ENCODE assay signal across 8 mouse cellular contexts in the genomic region with DNA sequence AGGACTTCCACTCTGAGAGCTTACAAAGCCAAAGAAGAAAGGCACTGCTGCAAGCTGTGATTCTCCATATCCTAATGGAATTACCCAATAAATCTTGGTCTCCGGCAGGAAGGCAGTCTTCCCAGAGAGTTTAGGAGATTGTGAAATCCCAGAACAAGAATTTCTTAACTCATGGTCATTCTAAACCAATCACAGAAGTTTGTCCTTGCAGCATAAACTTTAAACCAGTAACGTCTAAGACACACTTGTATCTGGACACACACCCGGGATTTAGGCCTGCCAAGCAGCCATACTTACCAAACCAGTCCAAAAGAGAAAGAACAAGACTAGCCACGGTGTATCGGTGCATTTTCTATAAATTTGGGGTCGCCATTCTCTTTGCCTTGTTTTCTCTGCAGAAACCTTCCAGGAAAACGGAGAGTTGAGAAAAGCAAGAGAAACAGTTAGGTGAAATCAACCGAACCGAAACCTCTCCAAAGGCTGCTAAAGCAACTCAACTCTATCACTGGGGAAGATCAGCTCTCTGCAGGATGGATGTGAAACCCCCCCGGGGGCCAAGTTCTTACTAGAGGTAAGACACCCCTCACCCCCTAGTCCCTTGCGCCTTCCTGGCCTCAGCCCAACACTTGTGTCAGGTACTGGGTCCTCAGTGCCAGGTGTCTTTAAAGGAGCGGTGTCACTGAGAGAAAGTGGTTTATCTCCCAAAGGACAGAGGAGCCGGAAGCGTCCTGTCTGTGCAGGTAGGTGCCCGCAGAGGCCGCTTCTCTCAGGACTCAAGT. TPM values are rescaled to one million over a fixed set of nuclear protein-coding genes. Genes with fewer than 3 reads are reported as not detected.
DNase-seq lines count a peak whose midpoint lies in the region; ATAC-seq and TF ChIP-seq lines count a peak whose summit lies in the region.

No protein-coding gene starts in this region.

- H3K27ac ChIP-seq in forebrain, postnatal 0 days (ENCODE audit: low read depth, low read length) = no peak overlapping the region
- H3K27ac ChIP-seq in midbrain, embryonic 14.5 days (replicated peaks; ENCODE audit: low read depth, low read length) = no peak overlapping the region

- H3K36me3 ChIP-seq in forebrain, postnatal 0 days (ENCODE audit: insufficient read depth) = no peaks in the 10 kb centered on the region
- no peaks in the 10 kb centered on the region for H3K36me3 ChIP-seq in midbrain, embryonic 14.5 days (ENCODE audit: control insufficient read depth, insufficient read depth, low read length)

- H3K27me3 ChIP-seq in forebrain, postnatal 0 days (ENCODE audit: insufficient read depth, low read length) = no peaks in the 10 kb centered on the region
- H3K27me3 ChIP-seq in midbrain, embryonic 14.5 days (ENCODE audit: control insufficient read depth, insufficient read depth, low read length) = 0 out of 2 replicates have a peak, but pooled peaks cover 12% of the 10 kb centered on the region

- peak; percentile 28 for DNase-seq in urinary bladder, adult 2 months (ENCODE audit: low spot score)
- DNase-seq in urinary bladder, postnatal 4 days (ENCODE audit: low spot score in 2 of 2) = no peak
- DNase-seq in forebrain, postnatal 0 days = no peak
- DNase-seq in kidney, postnatal 4 days = peak; percentile 18 to 35
- DNase-seq in midbrain, embryonic 14.5 days = no peak
- DNase-seq in spleen, postnatal 14 days (ENCODE audit: low spot score in 2 of 2) = no peak
- DNase-seq in embryo, embryonic 10.5 days (ENCODE audit: low spot score) = no peak
- DNase-seq in right cerebral cortex, postnatal 10 days (ENCODE audit: low spot score in 2 of 2) = no peak

- H3K9me3 ChIP-seq in forebrain, postnatal 0 days (ENCODE audit: low read length) = no peaks in the 10 kb centered on the region
- H3K9me3 ChIP-seq in midbrain, embryonic 14.5 days (ENCODE audit: control insufficient read depth, low read length) = no peaks in the 10 kb centered on the region

- no peak overlapping the region for H3K9ac ChIP-seq in forebrain, postnatal 0 days
- peak overlapping the region; percentile 21; the same call in 1 of the 2 replicates for H3K9ac ChIP-seq in midbrain, embryonic 14.5 days (replicated peaks; ENCODE audit: low read length)

- no peaks in the 10 kb centered on the region for H3K4me1 ChIP-seq in forebrain, postnatal 0 days (ENCODE audit: insufficient read depth)
- H3K4me1 ChIP-seq in midbrain, embryonic 14.5 days (ENCODE audit: control insufficient read depth, insufficient read depth, low read length) = peaks cover 6% of the 10 kb centered on the region; the same call in 1 of the 2 replicates

- WGBS in forebrain, postnatal 0 days = 51% methylated on average over 16 of the region's 16 CpGs
- 52% methylated on average over 16 of the region's 16 CpGs for WGBS in midbrain, embryonic 14.5 days

- ATAC-seq in forebrain, postnatal 0 days = no peak
- ATAC-seq in midbrain, embryonic 14.5 days (ENCODE audit: low FRiP score, low TSS enrichment) = no peak; the same call in 1 of the 2 replicates

- TF ChIP-seq CTCF in forebrain, postnatal 0 days (IDR thresholded peaks at IDR 0.05; ENCODE audit: low read depth) = no peak

- peak overlapping the region; percentile 22 for H3K4me3 ChIP-seq in forebrain, postnatal 0 days (ENCODE audit: low read depth, low read length)
- H3K4me3 ChIP-seq in midbrain, embryonic 14.5 days (replicated peaks; ENCODE audit: low read depth, low read length) = peak overlapping the region; percentile 24

- H3K4me2 ChIP-seq in forebrain, postnatal 0 days (ENCODE audit: low read depth) = peak overlapping the region; percentile 42
- peak overlapping the region; percentile 52 for H3K4me2 ChIP-seq in midbrain, embryonic 14.5 days (ENCODE audit: low read length)

RNA-seq across cellular contexts. Expression of a gene that starts 0.6 kb away (rescaled TPM):
- 15.7 and 18.8 TPM in 2 replicates for polyA plus RNA-seq in urinary bladder, adult 2 months (2012; rRNA removed)
- total RNA-seq in forebrain, postnatal 0 days (2014; rRNA removed) = 0.48 and 1.4 TPM in 2 replicates
- polyA plus RNA-seq in forebrain, postnatal 0 days (2015; fragmentation: Nextera tagmentation; extraction: Ambion mirVana) = 0.40 and 0.52 TPM in 2 replicates
- 0.51 and 0.63 TPM in 2 replicates for polyA plus RNA-seq in midbrain, embryonic 14.5 days (2014; fragmentation: Nextera tagmentation; extraction: Ambion mirVana)

Comparison
In these comparisons a context has a peak if more than half of its experiments do, and no peak if none do; other contexts are left out.
1. DNase-seq: peak in urinary bladder, adult 2 months (single experiment) and kidney, postnatal 4 days (2 of 2); none in urinary bladder, postnatal 4 days (0 of 2), forebrain, postnatal 0 days (single experiment), midbrain, embryonic 14.5 days (single experiment), spleen, postnatal 14 days (0 of 2), embryo, embryonic 10.5 days (single experiment) and right cerebral cortex, postnatal 10 days (0 of 2).
2. RNA of a gene that starts 0.6 kb away (polyA plus RNA-seq): 15.7 to 18.8 TPM in urinary bladder, adult 2 months; 0.51 to 0.63 TPM in midbrain, embryonic 14.5 days and 0.40 to 0.52 TPM in forebrain, postnatal 0 days; every median in the first group is over 10 times any median in the second.